Mouse (Mus musculus) olfactory bulb, adult 2 months (tissue): ENCODE results near the gene Ak5.

ENCODE experiments used
- CTCF ChIP-seq: fragments of 200-500 bp; IDR thresholded peaks from 2 replicates; pipeline ENCODE4 v1.5.1; 2012; ENCODE audit warnings: low read depth, mild to moderate bottlenecking, low read length, moderate library complexity; ENCODE audit not compliant: insufficient read depth
- POLR2A ChIP-seq: fragments of 200-500 bp; IDR thresholded peaks from 2 replicates; pipeline ENCODE4 v1.6.1; 2012; ENCODE audit warnings: mild to moderate bottlenecking, low read depth, low read length, moderate library complexity; ENCODE audit not compliant: insufficient read depth

DNA sequence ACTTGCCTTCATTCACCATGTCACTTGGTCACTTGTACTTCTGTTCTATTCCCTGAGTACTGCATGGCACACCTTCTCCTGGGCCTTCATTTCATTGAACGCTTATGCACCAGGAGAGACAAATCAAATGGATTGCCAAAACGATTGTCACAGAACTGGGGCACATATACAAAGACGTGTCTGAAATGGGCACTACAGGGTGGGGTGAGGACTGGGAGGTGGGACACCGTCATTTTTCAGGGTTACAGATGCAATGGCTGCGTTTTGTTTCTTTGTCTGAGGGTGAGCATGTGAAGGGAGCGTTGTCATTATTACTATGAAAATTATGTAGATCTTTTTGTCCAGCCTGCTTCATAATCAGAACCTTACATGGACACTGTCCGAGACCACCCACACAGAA, 90.4 kb downstream of the Ak5 start:
- no peak for TF ChIP-seq POLR2A
- TF ChIP-seq CTCF, result no peak
